Mouse (Mus musculus) adrenal gland, adult (tissue): Measurements from ENCODE around the gene Depdc1b.

Experiments
- DNase-seq, 2 experiments: peaks; one replicate each; pipeline ENCODE4 v3.0.0; 2022 to 2023; ENCODE audit warnings: low spot score in 1 of 2; ENCODE audit not compliant: inconsistent age in 2 of 2

The Depdc1b gene

DNA sequence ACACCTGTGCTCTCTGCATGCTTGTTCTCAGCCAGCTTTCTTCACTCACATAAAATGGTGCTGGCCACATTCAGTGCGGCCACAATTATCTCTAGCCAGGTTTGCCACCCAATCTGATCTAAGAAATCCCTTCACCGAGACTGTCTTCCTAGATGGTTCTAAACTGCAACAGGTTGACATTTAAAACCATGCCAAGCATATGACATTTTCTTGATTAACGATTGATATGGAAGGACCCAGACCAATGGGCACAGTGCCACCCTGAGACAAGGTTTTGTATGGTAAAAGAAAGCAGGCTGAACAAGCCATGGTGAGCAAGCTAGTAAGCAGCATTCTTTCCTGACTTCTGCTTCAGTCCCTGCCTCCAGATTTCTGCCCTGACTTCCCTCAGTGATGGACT is 115.6 kb downstream of the Depdc1b start:
- peak; percentile 12 to 68 for DNase-seq

DNA sequence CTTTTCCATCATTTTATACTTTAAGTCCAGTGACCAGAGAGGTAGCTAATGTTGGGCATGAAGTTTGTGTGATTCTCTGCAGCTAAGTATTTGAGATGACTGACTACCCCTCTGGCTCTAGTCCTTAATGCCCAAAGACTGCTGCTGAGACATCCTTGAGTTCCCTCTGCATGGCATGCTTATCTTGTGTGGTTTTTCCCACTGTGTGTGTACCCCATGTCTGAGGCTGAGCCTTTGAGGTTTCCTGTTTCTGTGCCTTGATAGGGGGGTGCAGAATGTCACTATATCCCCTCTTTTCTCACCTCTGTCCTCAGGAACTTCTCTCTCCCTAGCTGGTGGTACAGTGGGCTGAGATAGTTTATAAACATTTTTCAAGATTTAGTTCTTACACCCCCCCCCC is 119.6 kb downstream of the Depdc1b start:
- DNase-seq, result no peak

DNA sequence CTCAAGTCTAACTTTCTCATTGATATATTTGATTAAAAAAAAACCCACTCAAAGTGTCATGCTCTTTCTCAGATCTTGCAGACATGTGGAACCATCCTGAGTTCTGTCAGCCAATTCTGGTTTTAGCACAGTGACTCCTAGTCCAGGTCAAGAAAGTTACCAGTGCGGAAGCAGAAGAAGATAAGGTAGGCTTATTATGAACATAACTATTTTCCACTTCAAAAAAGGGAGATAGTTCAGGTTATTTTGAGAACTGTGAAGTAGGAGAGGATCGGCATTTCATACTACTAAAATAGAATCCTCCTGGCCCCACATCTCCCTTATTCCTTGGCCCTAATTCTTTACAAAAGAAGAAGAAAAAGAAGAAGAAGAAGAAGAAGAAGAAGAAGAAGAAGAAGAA is 121.3 kb downstream of the Depdc1b start:
- no peak for DNase-seq

DNA sequence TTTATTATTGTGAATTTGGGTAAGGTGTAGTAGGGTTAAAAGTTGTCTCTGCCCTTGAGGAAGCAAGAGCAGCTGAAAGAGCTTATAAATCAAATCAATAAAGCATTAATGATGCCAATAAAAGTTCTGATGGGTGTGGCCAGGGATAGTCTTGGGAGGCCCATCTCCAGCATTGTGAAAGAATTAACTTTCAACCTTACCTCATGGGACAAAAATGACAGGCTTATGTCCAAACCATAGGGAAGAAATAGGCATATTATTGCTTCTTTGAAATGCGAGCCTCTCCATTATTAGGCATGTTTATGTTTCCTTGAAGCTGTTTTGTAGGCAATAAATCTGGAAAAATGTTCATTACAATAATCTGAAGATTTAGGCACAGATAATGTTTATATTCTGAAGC is 122.9 kb downstream of the Depdc1b start:
- no peak for DNase-seq

GRCm38 (mm10) chr13:108448348-108448931 is 132.3 kb downstream of the Depdc1b start:
- no peak for DNase-seq

GRCm38 (mm10) chr13:108449116-108450097 is 133.3 kb downstream of the Depdc1b start, which contains the start of gene Pde4d:
Gene Pde4d (plus strand): TSS chr13:108449948.
- no peak for DNase-seq

DNA sequence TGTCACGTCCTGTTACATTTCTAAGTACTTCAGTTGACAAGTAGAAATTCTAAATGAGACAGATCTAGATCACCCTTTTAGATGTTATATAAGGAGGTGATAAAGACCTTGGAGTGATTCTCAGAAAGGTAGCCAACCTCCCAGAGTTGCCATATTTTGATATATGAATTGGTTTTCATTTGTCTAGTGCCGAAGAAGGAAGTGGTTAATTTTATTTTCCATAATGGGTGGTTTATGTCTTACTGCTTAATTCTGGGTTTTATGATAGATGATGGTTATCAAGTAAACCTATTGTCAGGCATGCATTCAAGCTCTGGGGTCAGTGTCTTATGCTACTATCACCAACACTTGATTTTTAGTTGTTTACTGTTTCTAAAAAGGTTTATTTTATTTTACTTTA is 135.0 kb downstream of the Depdc1b start:
- DNase-seq, result no peak

- DNase-seq, result no peak
Observed at GRCm38 (mm10) chr13:108453064-108453919, 137.2 kb downstream of the Depdc1b start.
